Mouse (Mus musculus) neural tube, embryonic 14.5 days (tissue): ENCODE results near the gene Dpp7. TPM values are rescaled to one million over a fixed set of nuclear protein-coding genes. Genes with fewer than 3 reads are reported as not detected.

Experiments
- ATAC-seq: fragments of 200-750 bp; cut with Nextera tagmentation; 2 replicates; pipeline ENCODE4 v1.8.0; 2017; ENCODE audit warnings: low read depth, mild to moderate bottlenecking, moderate TSS enrichment, moderate library complexity
- H3K27ac ChIP-seq: fragments of 300-500 bp; sonication (generic); 2 replicates; pipeline ENCODE4 v1.5.1; 2014; ENCODE audit warnings: low read depth, mild to moderate bottlenecking, control low read depth, low read length, moderate library complexity, mixed read lengths
- H3K27me3 ChIP-seq: fragments of 300-500 bp; sonication (generic); 2 replicates; pipeline ENCODE4 v1.6.1; 2014; ENCODE audit warnings: low read length; ENCODE audit not compliant: control insufficient read depth, insufficient read depth
- H3K36me3 ChIP-seq: fragments of 300-500 bp; sonication (generic); 2 replicates; pipeline ENCODE4 v1.6.1; 2014; ENCODE audit warnings: low read length, mixed read lengths; ENCODE audit not compliant: control insufficient read depth, insufficient read depth
- H3K4me1 ChIP-seq: fragments of 300-500 bp; sonication (generic); 2 replicates; pipeline ENCODE4 v1.6.1; 2014; ENCODE audit warnings: low read length; ENCODE audit not compliant: control insufficient read depth, insufficient read depth
- H3K4me2 ChIP-seq: fragments of 300-500 bp; sonication (generic); 2 replicates; pipeline ENCODE4 v1.6.1; 2014; ENCODE audit warnings: mild to moderate bottlenecking, low read depth, low read length, control low read depth
- H3K4me3 ChIP-seq: fragments of 300-500 bp; sonication (generic); 2 replicates; pipeline ENCODE4 v1.5.1; 2014; ENCODE audit warnings: low read depth, low read length, control low read depth, mixed read lengths
- H3K9ac ChIP-seq: fragments of 300-500 bp; sonication (generic); replicated peaks from 2 replicates; pipeline ENCODE4 v1.6.1; 2014; ENCODE audit warnings: low read depth, mild to moderate bottlenecking, control low read depth, low read length, mixed read lengths
- H3K9me3 ChIP-seq: fragments of 300-500 bp; sonication (generic); 2 replicates; pipeline ENCODE4 v1.6.1; 2016; ENCODE audit warnings: low read length; ENCODE audit not compliant: control insufficient read depth
- WGBS: fragments of 180-500 bp; shearing (Covaris S2); extraction: QIAGEN DNeasy Blood & Tissue Kit; methylation state at CpG from one replicate; pipeline ENCODE4 v1.1.7; 2014; 5-methylcytosine and 5-hydroxymethylcytosine counted together
- polyA plus RNA-seq: library from polyadenylated mRNA; unstranded; fragments of >200 nt; fragmentation: Nextera tagmentation; extraction: Ambion mirVana; gene quantifications from 2 replicates; pipeline ENCODE4 v1.2.1, GENCODE M21; 2014

Gene Dpp7
- polyA plus RNA-seq, 1 experiment from 2014 or later, result 23.9 TPM

DNA sequence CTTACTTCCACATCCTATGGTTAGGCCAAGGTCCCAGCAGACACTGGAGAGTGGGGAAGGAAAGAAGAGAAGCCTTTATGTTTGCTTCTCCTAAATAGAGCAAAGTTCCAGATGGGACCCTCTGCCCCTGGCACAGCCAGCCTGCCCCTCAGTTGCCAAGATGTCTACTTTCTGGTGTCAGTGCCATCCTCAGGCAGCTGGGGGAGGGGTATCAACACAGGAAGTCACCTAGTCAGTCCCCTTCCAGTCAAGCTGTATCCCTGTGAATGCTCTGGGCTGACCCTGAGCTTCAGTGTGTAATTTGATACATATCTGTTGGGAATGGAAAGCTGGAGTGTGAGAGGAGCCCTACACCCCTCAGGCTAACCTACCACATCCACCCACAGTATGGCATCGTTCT lies 40.9 kb upstream of the Dpp7 start:
- no peaks in the 10 kb centered on the region for H3K9me3 ChIP-seq
- no peak for ATAC-seq
- no peak overlapping the region for H3K4me2 ChIP-seq
- no peak overlapping the region for H3K9ac ChIP-seq
- H3K4me3 ChIP-seq, result no peak overlapping the region
- H3K27ac ChIP-seq, result no peak overlapping the region
- H3K4me1 ChIP-seq, result peaks cover 11% of the 10 kb centered on the region; the same call in 1 of the 2 replicates
- H3K36me3 ChIP-seq, result no peaks in the 10 kb centered on the region
- peaks cover 44% of the 10 kb centered on the region for H3K27me3 ChIP-seq
- 60% methylated on average over 1 of the region's 1 CpGs for WGBS

GRCm38 (mm10) chr2:25396597-25396983 lies 40.4 kb upstream of the Dpp7 start:
- WGBS, result 37% methylated on average over 3 of the region's 3 CpGs
- no peak overlapping the region for H3K9ac ChIP-seq
- H3K4me3 ChIP-seq, result peak overlapping the region; percentile 26; the same call in 1 of the 2 replicates
- peak overlapping the region; percentile 47; the same call in 1 of the 2 replicates for H3K4me2 ChIP-seq
- H3K27ac ChIP-seq, result no peak overlapping the region
- ATAC-seq, result no peak
- H3K9me3 ChIP-seq, result no peaks in the 10 kb centered on the region
- peaks cover 11% of the 10 kb centered on the region; the same call in 1 of the 2 replicates for H3K4me1 ChIP-seq
- peaks cover 44% of the 10 kb centered on the region for H3K27me3 ChIP-seq
- H3K36me3 ChIP-seq, result no peaks in the 10 kb centered on the region

GRCm38 (mm10) chr2:25395721-25396596 lies 39.8 kb upstream of the Dpp7 start, which contains the start of gene Entpd2:
Gene Entpd2, plus strand, starts transcription at chr2:25395874.
- Histone ChIP-seq H3K27me3 (peaks cover 44% of the 10 kb centered on the region), H3K36me3 (no peaks in the 10 kb centered on the region), H3K4me1 (peaks cover 11% of the 10 kb centered on the region; the same call in 1 of the 2 replicates), H3K9me3 (no peaks in the 10 kb centered on the region), H3K4me3 (peak within 1 kb of the TSS; percentile 26), H3K9ac (no peak within 1 kb of the TSS), H3K4me2 (peak within 1 kb of the TSS; percentile 47), H3K27ac (no peak within 1 kb of the TSS)
- ATAC-seq, result no peak
- WGBS, result 2% methylated on average over 57 of the region's 57 CpGs

- Histone ChIP-seq H3K4me3 (no peak overlapping the region), H3K27me3 (peaks cover 39% of the 10 kb centered on the region), H3K36me3 (no peaks in the 10 kb centered on the region), H3K27ac (no peak overlapping the region), H3K4me1 (peaks cover 6% of the 10 kb centered on the region; the same call in 1 of the 2 replicates), H3K9me3 (no peaks in the 10 kb centered on the region), H3K9ac (no peak overlapping the region), H3K4me2 (no peak overlapping the region)
- WGBS, result 32% methylated on average over 3 of the region's 3 CpGs
- ATAC-seq, result 0 out of 2 replicates have a peak, but pooled peaks have one; percentile 31
Observed at GRCm38 (mm10) chr2:25394281-25395221, 38.4 kb upstream of the Dpp7 start.

DNA sequence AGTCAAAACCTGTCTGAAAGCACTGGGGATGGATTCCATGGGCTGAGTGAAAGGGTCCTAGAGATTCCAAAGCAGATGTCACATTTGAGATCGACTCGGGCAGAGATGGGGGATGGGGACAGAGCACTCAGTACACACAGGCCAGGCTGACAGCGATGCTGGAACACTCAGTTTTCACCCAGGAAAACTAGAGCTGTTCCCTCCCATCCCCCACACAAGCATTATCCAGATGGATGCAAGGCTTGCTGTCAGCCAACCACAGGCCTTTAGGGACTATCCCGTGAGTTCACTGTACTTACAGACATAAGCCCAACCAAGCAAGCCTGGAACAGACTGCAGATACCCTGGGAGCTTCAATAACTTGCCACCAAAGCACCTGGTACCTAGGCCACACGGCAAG lies 35.1 kb upstream of the Dpp7 start:
- Histone ChIP-seq H3K4me3 (no peak overlapping the region), H3K4me2 (no peak overlapping the region), H3K36me3 (no peaks in the 10 kb centered on the region), H3K9ac (no peak overlapping the region), H3K27me3 (peaks cover 14% of the 10 kb centered on the region), H3K9me3 (no peaks in the 10 kb centered on the region), H3K27ac (no peak overlapping the region), H3K4me1 (peaks cover 6% of the 10 kb centered on the region; the same call in 1 of the 2 replicates)
- WGBS, result 68% methylated on average over 5 of the region's 5 CpGs
- ATAC-seq, result no peak

GRCm38 (mm10) chr2:25384492-25384891 lies 28.3 kb upstream of the Dpp7 start:
- WGBS, result 82% methylated on average over 5 of the region's 5 CpGs
- Histone ChIP-seq H3K4me3 (no peak overlapping the region), H3K9me3 (no peaks in the 10 kb centered on the region), H3K27me3 (no peaks in the 10 kb centered on the region), H3K27ac (no peak overlapping the region), H3K9ac (no peak overlapping the region), H3K36me3 (no peaks in the 10 kb centered on the region), H3K4me2 (no peak overlapping the region), H3K4me1 (no peaks in the 10 kb centered on the region)
- ATAC-seq, result no peak

DNA sequence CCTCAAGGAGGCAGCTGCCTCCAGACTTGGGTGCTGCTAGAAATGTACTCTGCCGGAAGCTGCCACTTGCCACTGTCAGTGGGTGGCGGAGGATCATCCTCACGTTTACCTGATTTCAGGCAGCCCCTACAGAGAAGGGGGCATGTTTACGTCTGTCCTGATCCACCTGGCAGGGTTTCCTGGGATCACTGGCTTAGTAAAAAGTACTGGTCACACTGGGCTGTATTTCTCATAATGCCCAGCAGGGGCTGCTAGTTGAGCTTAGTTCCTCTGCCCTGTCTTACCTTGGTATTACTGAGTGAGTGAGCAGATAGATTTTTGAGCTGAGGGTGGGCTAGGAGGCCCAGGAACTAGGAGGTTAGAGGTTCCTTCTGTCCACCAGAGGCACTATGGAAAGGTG lies 20.4 kb upstream of the Dpp7 start:
- no peak overlapping the region for H3K27ac ChIP-seq
- WGBS, result 75% methylated on average over 4 of the region's 4 CpGs
- no peak for ATAC-seq

GRCm38 (mm10) chr2:25373431-25373830 lies 17.3 kb upstream of the Dpp7 start:
- Histone ChIP-seq H3K27me3 (no peaks in the 10 kb centered on the region), H3K9me3 (no peaks in the 10 kb centered on the region), H3K36me3 (no peaks in the 10 kb centered on the region), H3K27ac (no peak overlapping the region), H3K4me1 (peaks cover 8% of the 10 kb centered on the region; the same call in 1 of the 2 replicates), H3K9ac (no peak overlapping the region), H3K4me2 (peak overlapping the region; percentile 96), H3K4me3 (no peak overlapping the region)
- WGBS, result 14% methylated on average over 2 of the region's 2 CpGs
- ATAC-seq, result no peak

More for the DNA sequence above, 20.4 kb upstream of the Dpp7 start:
- Histone ChIP-seq H3K27me3 (no peaks in the 10 kb centered on the region), H3K4me1 (peaks cover 8% of the 10 kb centered on the region; the same call in 1 of the 2 replicates), H3K36me3 (no peaks in the 10 kb centered on the region), H3K9me3 (no peaks in the 10 kb centered on the region), H3K9ac (no peak overlapping the region), H3K4me3 (no peak overlapping the region), H3K4me2 (no peak overlapping the region)
